Mouse (Mus musculus) megakaryocyte, embryonic 14.5 days (primary cell): Measurements from ENCODE around the gene Zfp609. TPM values are rescaled to one million over a fixed set of nuclear protein-coding genes. Genes with fewer than 3 reads are reported as not detected.

Source experiments
- H3K27me3 ChIP-seq: replicated peaks from 2 replicates; pipeline ENCODE3; 2012; ENCODE audit warnings: inconsistent platforms
- H3K36me3 ChIP-seq: replicated peaks from 2 replicates; pipeline ENCODE3; 2012; ENCODE audit warnings: low read length, inconsistent platforms, mixed read lengths
- H3K4me1 ChIP-seq: 2 replicates; pipeline ENCODE4 v1.6.1; 2012; ENCODE audit warnings: inconsistent platforms
- H3K4me3 ChIP-seq: replicated peaks from 2 replicates; pipeline ENCODE3; 2012; ENCODE audit warnings: moderate library complexity, mild to moderate bottlenecking, inconsistent platforms
- H3K9me3 ChIP-seq: 2 replicates; pipeline ENCODE4 v1.6.1; 2012; ENCODE audit warnings: inconsistent platforms
- FLI1 ChIP-seq: IDR thresholded peaks from 2 replicates; pipeline ENCODE4 v1.6.1; 2012; ENCODE audit warnings: low read length, inconsistent platforms, mixed read lengths
- GATA1 ChIP-seq: IDR thresholded peaks from 3 replicates; pipeline ENCODE4 v1.6.1; 2012; ENCODE audit warnings: mixed read lengths, low read length, inconsistent platforms, borderline replicate concordance
- polyA plus RNA-seq: library from polyadenylated mRNA; stranded (reverse); fragments of >175 nt; gene quantifications from 2 replicates; pipeline ENCODE4 v1.2.3, GENCODE M21; 2012; ENCODE audit warnings: low replicate concordance; ENCODE audit not compliant: insufficient read depth

The Zfp609 gene
- polyA plus RNA-seq, 1 experiment = 15.5 TPM

DNA sequence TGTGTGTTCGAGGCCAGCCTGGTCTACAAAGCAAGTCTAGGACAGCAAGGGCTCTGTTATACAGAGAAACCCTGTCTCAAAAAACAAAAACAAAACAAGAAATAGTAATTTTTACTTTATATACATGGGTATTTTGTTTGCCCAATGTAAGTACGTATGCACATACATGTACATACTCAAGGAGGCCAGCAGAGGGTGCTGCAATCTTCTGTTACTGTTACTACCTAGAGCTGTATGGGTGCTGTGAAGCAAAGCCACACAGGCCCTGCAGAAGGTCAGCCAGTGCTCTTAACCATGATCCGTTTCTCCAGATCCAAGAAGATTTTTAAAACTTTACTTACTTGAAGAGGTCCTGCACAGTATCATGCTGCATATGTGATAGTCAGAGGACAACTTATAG is 74.7 kb downstream of the Zfp609 start:
- no peak for TF ChIP-seq GATA1
- TF ChIP-seq FLI1 = no peak
- Histone ChIP-seq H3K4me1 (peaks cover 4% of the 10 kb centered on the region; the same call in 1 of the 2 replicates), H3K36me3 (peaks cover 13% of the 10 kb centered on the region), H3K4me3 (no peak overlapping the region), H3K27me3 (no peaks in the 10 kb centered on the region), H3K9me3 (no peaks in the 10 kb centered on the region)

DNA sequence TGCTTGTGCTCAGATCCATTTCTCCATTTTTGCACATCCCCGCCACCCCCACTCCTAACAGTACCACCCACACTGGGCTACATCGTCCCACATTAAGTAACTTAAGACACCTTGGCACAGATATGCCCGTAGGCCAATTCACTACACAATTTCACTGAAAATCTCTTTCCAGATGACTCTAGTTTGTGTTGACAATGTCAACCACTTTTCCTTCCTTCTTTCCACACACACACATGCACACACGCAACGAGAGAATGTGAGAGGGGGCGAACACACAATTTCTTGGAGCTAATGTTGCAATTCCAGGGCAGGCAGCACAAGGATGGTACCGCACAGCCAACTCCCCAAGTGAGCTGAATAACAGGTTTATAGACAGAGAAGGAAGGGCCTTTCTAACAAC is 75.5 kb downstream of the Zfp609 start:
- Histone ChIP-seq H3K4me1 (peaks cover 4% of the 10 kb centered on the region; the same call in 1 of the 2 replicates), H3K4me3 (no peak overlapping the region), H3K27me3 (no peaks in the 10 kb centered on the region), H3K36me3 (peaks cover 13% of the 10 kb centered on the region), H3K9me3 (no peaks in the 10 kb centered on the region)
- no peak for TF ChIP-seq FLI1
- no peak for TF ChIP-seq GATA1

GRCm38 (mm10) chr9:65748102-65748501 is 79.3 kb downstream of the Zfp609 start:
- Histone ChIP-seq H3K4me3 (no peak overlapping the region), H3K36me3 (peaks cover 5% of the 10 kb centered on the region), H3K9me3 (no peaks in the 10 kb centered on the region), H3K4me1 (peaks cover 24% of the 10 kb centered on the region), H3K27me3 (no peaks in the 10 kb centered on the region)
- TF ChIP-seq FLI1 = no peak
- no peak for TF ChIP-seq GATA1

GRCm38 (mm10) chr9:65746479-65746878 is 80.9 kb downstream of the Zfp609 start:
- Histone ChIP-seq H3K27me3 (no peaks in the 10 kb centered on the region), H3K4me1 (peaks cover 26% of the 10 kb centered on the region), H3K9me3 (no peaks in the 10 kb centered on the region), H3K36me3 (peaks cover 5% of the 10 kb centered on the region), H3K4me3 (no peak overlapping the region)
- TF ChIP-seq GATA1 = no peak
- no peak for TF ChIP-seq FLI1

- no peak for TF ChIP-seq GATA1
- TF ChIP-seq FLI1 = no peak
- no peaks in the 10 kb centered on the region for H3K27me3 ChIP-seq
- no peaks in the 10 kb centered on the region for H3K9me3 ChIP-seq
- H3K36me3 ChIP-seq = no peaks in the 10 kb centered on the region
- no peak overlapping the region for H3K4me3 ChIP-seq
- H3K4me1 ChIP-seq = peaks cover 35% of the 10 kb centered on the region
These were observed 81.9 kb downstream of the Zfp609 start for GRCm38 (mm10) chr9:65745456-65745855.

DNA sequence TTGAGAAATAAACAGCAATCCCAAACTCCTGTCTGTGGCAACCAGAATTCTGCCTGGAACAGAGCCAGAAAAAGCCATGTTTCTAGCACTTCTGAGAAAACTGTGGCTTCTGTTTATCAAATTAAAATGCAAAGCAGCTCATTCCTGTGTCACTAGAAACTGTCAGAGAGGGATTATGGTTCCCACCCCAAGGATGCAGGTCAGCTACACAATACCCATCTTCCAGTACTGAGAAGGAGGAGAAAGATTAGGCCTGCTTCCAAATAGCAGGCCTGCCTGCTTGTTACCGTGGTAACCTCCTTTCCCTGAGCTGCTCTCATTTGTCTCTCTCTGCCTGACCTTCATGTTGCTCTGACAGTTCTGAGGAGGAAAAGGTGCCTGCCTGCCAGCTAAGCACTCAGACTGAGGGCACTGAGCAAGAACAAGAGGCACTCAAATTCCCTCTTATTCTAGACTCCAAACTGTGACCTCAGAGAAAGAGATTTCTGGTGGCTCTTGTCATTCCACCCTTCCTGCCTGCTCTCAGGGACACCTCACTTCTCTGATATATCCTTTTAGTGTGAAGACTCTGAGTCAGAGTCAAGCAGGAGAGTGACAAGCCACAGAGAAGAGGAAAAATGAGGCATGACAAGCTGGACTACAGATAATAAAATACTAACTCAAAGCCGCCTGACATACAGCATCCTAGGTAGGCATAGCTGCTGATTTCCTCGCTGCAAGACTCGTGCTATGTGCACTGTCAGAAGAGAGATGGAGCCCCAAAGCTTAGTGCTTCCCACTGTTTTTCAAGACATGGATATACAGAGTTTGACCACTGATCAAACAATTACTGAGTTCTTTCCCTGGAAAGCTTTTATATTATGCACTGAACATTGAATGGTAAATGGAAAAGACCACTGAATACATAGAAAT is 82.9 kb downstream of the Zfp609 start:
- Histone ChIP-seq H3K9me3 (no peaks in the 10 kb centered on the region), H3K27me3 (no peaks in the 10 kb centered on the region), H3K4me1 (peaks cover 35% of the 10 kb centered on the region), H3K36me3 (peaks cover 2% of the 10 kb centered on the region), H3K4me3 (no peak overlapping the region)
- TF ChIP-seq GATA1 (no peak), FLI1 (no peak)

DNA sequence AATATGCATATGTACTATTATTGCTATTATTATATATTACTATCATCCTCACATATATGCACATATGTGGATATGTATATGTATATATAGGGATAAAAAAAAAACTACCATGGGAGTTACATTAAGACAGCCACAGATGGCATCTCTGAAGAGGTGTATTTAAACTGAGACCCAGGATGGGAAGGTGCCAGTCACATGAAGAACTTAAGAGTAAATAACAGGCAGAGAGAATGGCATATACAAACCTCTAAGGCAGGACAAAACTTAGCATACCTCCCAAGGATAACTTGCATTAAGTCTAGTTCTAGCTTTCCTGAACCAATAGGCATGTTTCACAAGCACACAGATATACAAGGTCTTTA is 83.6 kb downstream of the Zfp609 start:
- Histone ChIP-seq H3K27me3 (no peaks in the 10 kb centered on the region), H3K9me3 (no peaks in the 10 kb centered on the region), H3K4me3 (no peak overlapping the region), H3K4me1 (peaks cover 35% of the 10 kb centered on the region), H3K36me3 (peaks cover 6% of the 10 kb centered on the region)
- TF ChIP-seq GATA1 (no peak), FLI1 (no peak)

DNA sequence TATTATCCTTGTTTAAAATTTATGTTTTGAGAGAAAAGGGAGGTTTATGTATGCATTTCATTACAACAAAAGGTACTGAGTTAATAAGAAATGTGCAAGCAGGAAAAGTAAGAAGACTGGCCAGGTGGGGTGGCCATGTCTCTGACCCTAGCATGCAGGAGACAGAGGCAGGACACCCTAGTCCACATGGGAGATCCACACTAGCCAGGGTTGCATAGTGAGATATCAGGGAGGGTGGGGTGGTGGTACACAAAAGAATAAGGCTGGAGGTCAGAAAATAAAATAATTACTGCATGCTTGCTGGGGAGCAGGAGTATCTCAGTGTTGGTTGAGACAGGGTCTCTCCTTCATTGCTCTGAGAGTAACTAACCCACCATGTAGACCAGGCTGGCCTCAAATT is 84.0 kb downstream of the Zfp609 start:
- TF ChIP-seq GATA1 (no peak), FLI1 (no peak)
- H3K27me3 ChIP-seq = no peaks in the 10 kb centered on the region

GRCm38 (mm10) chr9:65742777-65743176 is 84.6 kb downstream of the Zfp609 start:
- H3K9me3 ChIP-seq = no peaks in the 10 kb centered on the region
- no peak overlapping the region for H3K4me3 ChIP-seq
- no peaks in the 10 kb centered on the region for H3K27me3 ChIP-seq
- peaks cover 35% of the 10 kb centered on the region for H3K4me1 ChIP-seq
- peaks cover 13% of the 10 kb centered on the region for H3K36me3 ChIP-seq
- TF ChIP-seq FLI1 = no peak
- no peak for TF ChIP-seq GATA1

More for the DNA sequence above, 84.0 kb downstream of the Zfp609 start:
- Histone ChIP-seq H3K4me3 (no peak overlapping the region), H3K9me3 (no peaks in the 10 kb centered on the region), H3K36me3 (peaks cover 11% of the 10 kb centered on the region), H3K4me1 (peaks cover 35% of the 10 kb centered on the region)

DNA sequence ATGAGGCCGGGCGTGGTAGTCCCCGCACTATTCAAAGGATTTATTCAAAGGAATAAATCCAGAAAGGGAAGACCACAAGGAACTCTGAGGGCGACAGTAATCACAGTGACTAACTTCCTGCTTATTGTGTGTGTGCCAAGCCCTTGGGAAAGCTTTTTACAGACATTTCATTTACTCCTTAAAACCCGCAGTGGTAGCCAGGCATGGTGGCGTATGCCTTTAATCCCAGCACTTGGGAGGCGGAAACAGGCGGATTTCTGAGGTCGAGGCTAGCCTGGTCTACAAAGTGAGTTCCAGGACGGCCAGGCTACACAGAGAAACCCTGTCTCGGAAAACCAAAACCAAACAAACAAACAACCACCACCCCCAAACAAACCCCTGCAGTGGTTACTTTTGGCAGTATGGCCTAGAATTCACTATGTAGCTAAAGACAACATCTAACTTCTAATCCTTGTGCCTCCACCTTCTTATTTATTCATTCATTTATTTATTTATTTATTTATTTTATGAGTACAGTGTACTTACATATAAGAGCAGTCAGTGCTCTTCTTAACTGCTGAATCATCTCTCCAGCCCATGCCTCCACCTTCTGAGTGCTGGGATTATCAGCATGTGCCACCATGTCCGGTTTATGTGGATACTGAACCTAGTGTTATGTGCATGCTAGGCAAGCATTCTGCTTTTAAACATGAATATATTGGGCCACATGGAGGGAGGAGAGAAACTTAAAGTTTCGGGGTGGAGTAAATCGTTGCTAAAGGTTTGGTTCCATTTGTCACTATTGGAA is 86.1 kb downstream of the Zfp609 start:
- Histone ChIP-seq H3K36me3 (peaks cover 13% of the 10 kb centered on the region), H3K4me3 (no peak overlapping the region), H3K9me3 (no peaks in the 10 kb centered on the region), H3K4me1 (peaks cover 35% of the 10 kb centered on the region), H3K27me3 (no peaks in the 10 kb centered on the region)
- TF ChIP-seq GATA1 = no peak
